Mouse (Mus musculus): Measurements from ENCODE around the gene Fbxo7.

GRCm38 (mm10) chr10:86009688-86010087 is 12.1 kb upstream of the Fbxo7 start:
- TF ChIP-seq POLR2A (IDR thresholded peaks at IDR 0.05; ENCODE audit: low read depth, low read length), result no peak
- no peak for TF ChIP-seq CTCF (conservative IDR thresholded peaks at IDR 0.05; ENCODE audit: insufficient read depth, insufficient read length, low read depth, low read length)
